Mouse (Mus musculus) E14TG2a.4 (cell line): ENCODE data around the gene Tmem182.

Source experiments
- CTCF ChIP-seq: conservative IDR thresholded peaks from 2 replicates; pipeline ENCODE4 v1.5.1; 2014; ENCODE audit warnings: low read length
- NANOG ChIP-seq: IDR thresholded peaks from 2 replicates; pipeline ENCODE4 v1.6.1; 2014; ENCODE audit warnings: borderline replicate concordance, low read length, mixed read lengths
- POU5F1 ChIP-seq: IDR thresholded peaks from 2 replicates; pipeline ENCODE4 v1.6.1; 2014; ENCODE audit warnings: low read length, borderline replicate concordance

DNA sequence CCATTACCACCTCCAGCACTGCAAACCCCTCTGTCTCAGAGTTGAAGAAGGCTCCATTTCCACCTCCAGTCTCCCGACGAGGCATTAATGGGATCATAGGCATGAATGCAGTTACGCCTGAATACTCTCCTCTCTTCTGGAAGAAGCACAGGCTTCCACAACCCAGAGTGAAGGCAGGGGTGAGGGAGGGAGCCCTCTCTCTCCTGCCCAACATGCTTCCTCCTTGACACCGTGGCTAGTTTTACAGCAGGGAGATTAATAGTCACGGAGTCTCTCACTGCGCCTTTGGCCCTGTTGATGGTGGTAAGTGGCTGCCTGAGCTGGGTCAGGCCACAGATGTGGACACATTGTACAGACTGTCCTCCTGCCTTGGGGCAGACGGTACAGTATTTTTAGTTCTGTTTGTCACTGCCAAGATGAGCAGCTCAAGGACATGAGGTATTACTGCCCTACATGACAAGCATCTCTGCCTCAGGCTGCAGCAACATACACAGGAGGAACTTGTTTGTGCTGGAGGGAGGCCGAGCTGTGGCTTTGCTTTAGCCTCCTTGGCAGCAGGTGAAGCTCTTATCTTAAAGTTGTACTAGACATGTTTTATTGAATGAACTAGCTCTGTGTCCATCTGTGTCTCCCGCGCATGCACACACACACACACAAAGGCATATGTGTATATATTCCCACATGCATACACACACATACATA, 24.0 kb downstream of the Tmem182 start:
- TF ChIP-seq CTCF (no peak), NANOG (no peak), POU5F1 (no peak)
